Comparison of ENCODE assay signal across 14 mouse cellular contexts in genomic region chr13:43325427-43325826, GRCm38 (mm10).
"Had no signal": no experiment of that assay in that cellular context is flagged by ENCODE, and none has a peak within 500 bp of the region (broad histone marks: within the 10 kb centered on the region; RNA-seq: fewer than 3 reads in every experiment).

No protein-coding gene starts in this region.

- DNase-seq: lung, adult 18-20 months; lung, embryonic 14.5 days; lung, postnatal 10 days; lung, postnatal 4 days; right cerebral cortex, postnatal 14 days; thymus, adult 2 months; thymus, postnatal 25 days; thymus, postnatal 4 days had no signal

- H3K36me3 ChIP-seq: midbrain, embryonic 13.5 days; midbrain, embryonic 15.5 days; neural tube, embryonic 13.5 days; neural tube, embryonic 15.5 days; stomach, embryonic 15.5 days had no signal

- H3K27me3 ChIP-seq: midbrain, embryonic 13.5 days; midbrain, embryonic 15.5 days; neural tube, embryonic 13.5 days; neural tube, embryonic 15.5 days; stomach, embryonic 15.5 days had no signal

- H3K4me3 ChIP-seq: midbrain, embryonic 13.5 days; midbrain, embryonic 15.5 days; myocyte; neural tube, embryonic 13.5 days; neural tube, embryonic 15.5 days; stomach, embryonic 15.5 days had no signal

- H3K4me1 ChIP-seq: midbrain, embryonic 13.5 days; midbrain, embryonic 15.5 days; neural tube, embryonic 13.5 days; neural tube, embryonic 15.5 days; stomach, embryonic 15.5 days had no signal

- H3K9me3 ChIP-seq: midbrain, embryonic 13.5 days; midbrain, embryonic 15.5 days; neural tube, embryonic 13.5 days; neural tube, embryonic 15.5 days; stomach, embryonic 15.5 days had no signal

- ATAC-seq: midbrain, embryonic 13.5 days; midbrain, embryonic 15.5 days had no signal
